Mouse (Mus musculus) neural tube, embryonic 10.5 days (tissue): ENCODE measurements around the gene Rnf157.
A peak's percentile ranks its signal among the peaks of the same experiment; 100 is the strongest.

ENCODE experiments used
- DNase-seq: peaks from one replicate; pipeline ENCODE4 v3.0.0-alpha.2; 2017; ENCODE audit warnings: low spot score; ENCODE audit errors: extremely low spot score

The Rnf157 gene

GRCm38 (mm10) chr11:116306126-116306982, 106.5 kb downstream of the Rnf157 start:
- peak; percentile 98 for DNase-seq

- no peak for DNase-seq
Measured at GRCm38 (mm10) chr11:116305423-116305822, 107.4 kb downstream of the Rnf157 start.

GRCm38 (mm10) chr11:116298621-116299020, 114.2 kb downstream of the Rnf157 start:
- DNase-seq = no peak

GRCm38 (mm10) chr11:116298221-116298620, 114.6 kb downstream of the Rnf157 start:
- DNase-seq = no peak

GRCm38 (mm10) chr11:116297017-116297416, 115.8 kb downstream of the Rnf157 start:
- no peak for DNase-seq

GRCm38 (mm10) chr11:116296191-116296734, 116.6 kb downstream of the Rnf157 start:
- no peak for DNase-seq

GRCm38 (mm10) chr11:116294319-116294718, 118.5 kb downstream of the Rnf157 start:
- DNase-seq = peak; percentile 59

- no peak for DNase-seq
Measured at GRCm38 (mm10) chr11:116293538-116294137, 119.2 kb downstream of the Rnf157 start.

- DNase-seq = no peak
Measured at GRCm38 (mm10) chr11:116292401-116292800, 120.4 kb downstream of the Rnf157 start.

- DNase-seq = no peak
Measured at GRCm38 (mm10) chr11:116290556-116290955, 122.3 kb downstream of the Rnf157 start.

- DNase-seq = no peak
Measured at GRCm38 (mm10) chr11:116287351-116287750, 125.5 kb downstream of the Rnf157 start.
